Mouse (Mus musculus) forebrain, embryonic 13.5 days (tissue): ENCODE results near the gene A530084C06Rik. TPM values are rescaled to one million over a fixed set of nuclear protein-coding genes. Genes with fewer than 3 reads are reported as not detected.

Experiments
- ATAC-seq: fragments of 200-750 bp; cut with Nextera tagmentation; 2 replicates; pipeline ENCODE4 v1.8.0; 2017
- H3K27ac ChIP-seq: fragments of 300-500 bp; sonication (generic); 2 replicates; pipeline ENCODE4 v1.5.1; 2015; ENCODE audit warnings: inconsistent platforms, mild to moderate bottlenecking, moderate library complexity
- H3K27me3 ChIP-seq: fragments of 300-500 bp; sonication (generic); 2 replicates; pipeline ENCODE4 v1.6.1; 2015; ENCODE audit warnings: mild to moderate bottlenecking, inconsistent platforms
- H3K36me3 ChIP-seq: fragments of 300-500 bp; sonication (generic); 2 replicates; pipeline ENCODE4 v1.6.1; 2015; ENCODE audit warnings: mild to moderate bottlenecking, inconsistent platforms; ENCODE audit not compliant: poor library complexity, severe bottlenecking
- H3K4me1 ChIP-seq: fragments of 300-500 bp; sonication (generic); 2 replicates; pipeline ENCODE4 v1.6.1; 2015; ENCODE audit warnings: inconsistent platforms
- H3K4me2 ChIP-seq: fragments of 300-500 bp; sonication (generic); 2 replicates; pipeline ENCODE4 v1.6.1; 2015; ENCODE audit warnings: inconsistent platforms, mild to moderate bottlenecking, moderate library complexity
- H3K4me3 ChIP-seq: fragments of 300-500 bp; sonication (generic); 2 replicates; pipeline ENCODE4 v1.5.1; 2015; ENCODE audit warnings: mild to moderate bottlenecking, inconsistent platforms
- H3K9ac ChIP-seq: fragments of 300-500 bp; sonication (generic); 2 replicates; pipeline ENCODE4 v1.6.1; 2015; ENCODE audit warnings: mild to moderate bottlenecking, inconsistent platforms
- H3K9me3 ChIP-seq: fragments of 300-500 bp; sonication (generic); replicated peaks from 2 replicates; pipeline ENCODE4 v1.6.1; 2016; ENCODE audit warnings: inconsistent platforms
- WGBS: fragments of 180-500 bp; shearing (Covaris S2); methylation state at CpG from one replicate; pipeline ENCODE4 v1.1.7; 2015; 5-methylcytosine and 5-hydroxymethylcytosine counted together
- polyA plus RNA-seq: library from polyadenylated mRNA; unstranded; fragments of >200 nt; fragmentation: Nextera tagmentation; extraction: Ambion mirVana; gene quantifications from 2 replicates; pipeline ENCODE4 v1.2.1, GENCODE M21; 2015

Gene A530084C06Rik
- polyA plus RNA-seq, 1 experiment from 2014 or later, result not detected

DNA sequence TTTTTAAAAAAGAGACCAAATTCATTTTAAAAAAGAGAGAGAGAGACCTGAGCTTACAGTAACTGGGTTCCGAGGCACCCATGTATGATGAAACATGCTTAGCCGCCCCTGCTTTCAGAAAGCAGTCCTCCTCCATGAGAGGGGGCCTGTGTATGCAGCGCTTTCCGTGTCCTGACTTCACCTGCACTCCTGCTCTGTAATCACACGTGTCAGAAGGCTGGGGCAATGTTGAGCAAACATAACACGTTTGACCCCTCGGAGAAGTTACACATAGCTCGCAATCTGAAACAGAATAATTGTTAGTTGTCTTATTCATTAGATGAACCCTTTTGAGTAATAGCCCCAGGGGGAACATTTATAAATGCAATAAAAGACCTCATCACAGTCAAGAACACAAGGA, 8.0 kb upstream of the A530084C06Rik start:
- Histone ChIP-seq H3K27me3 (peaks cover 31% of the 10 kb centered on the region), H3K27ac (no peak overlapping the region), H3K4me1 (no peaks in the 10 kb centered on the region), H3K36me3 (no peaks in the 10 kb centered on the region), H3K4me3 (no peak overlapping the region), H3K9me3 (no peaks in the 10 kb centered on the region), H3K9ac (no peak overlapping the region), H3K4me2 (no peak overlapping the region)
- ATAC-seq, result no peak
- WGBS, result 86% methylated on average over 8 of the region's 8 CpGs

DNA sequence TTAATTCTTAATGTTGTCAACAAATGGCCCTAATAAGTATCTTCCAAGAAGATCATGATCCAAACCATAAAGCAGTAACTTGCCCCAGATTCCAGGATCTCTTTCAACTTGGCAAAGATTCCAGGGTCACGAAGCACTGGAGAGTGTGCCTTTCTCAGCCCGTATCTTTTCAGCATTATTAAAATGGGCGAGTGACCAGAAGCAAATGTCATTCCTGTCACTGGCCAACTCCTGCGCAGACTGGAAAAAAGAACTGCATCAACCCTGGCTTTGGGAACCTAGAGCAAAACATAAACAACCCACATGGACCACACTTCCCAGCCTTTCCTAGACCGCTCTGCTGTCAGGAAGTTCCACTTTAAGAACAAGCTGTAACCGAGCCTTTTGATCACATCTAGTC, 5.3 kb upstream of the A530084C06Rik start:
- WGBS, result 55% methylated on average over 6 of the region's 6 CpGs
- ATAC-seq, result no peak

DNA sequence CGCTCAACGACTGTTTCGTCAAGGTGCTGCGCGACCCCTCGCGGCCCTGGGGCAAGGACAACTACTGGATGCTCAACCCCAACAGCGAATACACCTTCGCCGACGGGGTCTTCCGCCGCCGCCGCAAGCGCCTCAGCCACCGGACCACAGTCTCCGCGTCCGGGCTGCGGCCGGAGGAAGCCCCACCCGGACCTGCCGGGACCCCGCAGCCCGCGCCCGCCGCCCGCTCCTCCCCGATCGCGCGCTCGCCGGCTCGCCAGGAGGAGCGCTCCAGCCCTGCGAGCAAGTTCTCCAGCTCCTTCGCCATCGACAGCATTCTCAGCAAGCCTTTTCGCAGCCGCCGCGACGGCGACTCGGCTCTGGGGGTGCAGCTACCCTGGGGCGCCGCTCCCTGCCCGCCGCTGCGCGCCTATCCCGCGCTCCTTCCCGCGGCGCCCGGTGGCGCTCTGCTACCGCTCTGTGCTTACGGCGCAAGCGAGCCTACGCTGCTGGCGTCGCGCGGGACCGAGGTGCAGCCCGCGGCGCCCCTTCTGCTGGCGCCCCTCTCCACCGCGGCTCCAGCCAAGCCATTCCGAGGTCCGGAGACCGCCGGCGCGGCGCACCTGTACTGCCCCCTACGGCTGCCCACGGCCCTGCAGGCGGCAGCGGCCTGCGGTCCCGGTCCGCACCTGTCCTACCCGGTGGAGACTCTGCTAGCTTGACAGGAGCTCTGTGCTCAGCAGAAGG, 449 bp upstream of the A530084C06Rik start:
- Histone ChIP-seq H3K4me2 (peak overlapping the region; percentile 84), H3K4me3 (peak overlapping the region; percentile 52), H3K4me1 (peaks cover 28% of the 10 kb centered on the region), H3K27ac (no peak overlapping the region; the same call in 1 of the 2 replicates), H3K27me3 (peaks cover 93% of the 10 kb centered on the region), H3K9ac (peak overlapping the region; percentile 60), H3K36me3 (no peaks in the 10 kb centered on the region), H3K9me3 (no peaks in the 10 kb centered on the region)
- peak; percentile 70 for ATAC-seq
- WGBS, result under 1% methylated on average over 90 of the region's 92 CpGs

More for the DNA sequence above, 5.3 kb upstream of the A530084C06Rik start:
- Histone ChIP-seq H3K27me3 (peaks cover 57% of the 10 kb centered on the region), H3K9me3 (no peaks in the 10 kb centered on the region), H3K9ac (no peak overlapping the region), H3K4me1 (peaks cover 6% of the 10 kb centered on the region), H3K27ac (no peak overlapping the region), H3K4me3 (no peak overlapping the region), H3K36me3 (no peaks in the 10 kb centered on the region), H3K4me2 (no peak overlapping the region)

DNA sequence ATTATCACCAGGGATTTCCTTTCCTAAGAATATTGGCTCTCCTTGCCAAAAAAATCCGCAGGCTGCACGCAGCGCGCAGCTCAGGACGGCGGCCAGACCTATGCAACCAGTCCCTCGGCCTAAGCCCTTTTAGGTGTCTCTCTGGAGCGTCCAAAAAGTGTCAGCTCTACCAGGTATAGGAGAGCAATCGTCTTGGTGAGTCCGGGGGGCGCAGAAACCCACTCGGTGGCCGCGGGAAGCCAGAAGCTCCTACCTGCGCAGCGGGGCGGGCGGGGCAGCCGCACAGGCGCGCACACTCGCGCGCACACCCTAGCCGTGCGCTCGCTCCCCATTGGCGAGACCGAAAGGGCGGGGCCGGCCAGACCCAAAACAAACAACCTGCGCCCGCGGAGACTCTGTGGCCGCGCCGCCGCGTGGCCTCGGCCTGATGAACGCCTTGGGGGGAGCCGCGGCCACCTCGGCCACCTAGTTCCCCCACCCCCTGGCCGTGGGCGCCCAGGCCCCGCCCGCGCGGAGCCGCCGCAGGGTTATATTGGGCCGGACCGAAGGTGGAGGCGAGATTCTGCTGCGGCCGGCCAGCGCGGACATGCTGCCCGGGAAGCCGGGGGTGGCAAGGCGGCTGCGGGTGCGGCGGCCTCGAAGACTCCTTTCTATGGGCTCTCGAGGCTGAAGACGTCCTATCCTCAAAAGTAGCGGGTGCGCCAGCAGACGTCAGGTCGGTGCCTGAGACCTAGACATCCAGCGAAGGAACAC, 1.2 kb downstream of the A530084C06Rik start:
- Histone ChIP-seq H3K27ac (no peak overlapping the region), H3K4me3 (peak overlapping the region; percentile 52), H3K36me3 (no peaks in the 10 kb centered on the region), H3K9me3 (no peaks in the 10 kb centered on the region), H3K4me1 (peaks cover 28% of the 10 kb centered on the region), H3K27me3 (peaks cover 90% of the 10 kb centered on the region), H3K4me2 (peak overlapping the region; percentile 84), H3K9ac (peak overlapping the region; percentile 60)
- under 1% methylated on average over 73 of the region's 73 CpGs for WGBS
- peak; percentile 36 for ATAC-seq

DNA sequence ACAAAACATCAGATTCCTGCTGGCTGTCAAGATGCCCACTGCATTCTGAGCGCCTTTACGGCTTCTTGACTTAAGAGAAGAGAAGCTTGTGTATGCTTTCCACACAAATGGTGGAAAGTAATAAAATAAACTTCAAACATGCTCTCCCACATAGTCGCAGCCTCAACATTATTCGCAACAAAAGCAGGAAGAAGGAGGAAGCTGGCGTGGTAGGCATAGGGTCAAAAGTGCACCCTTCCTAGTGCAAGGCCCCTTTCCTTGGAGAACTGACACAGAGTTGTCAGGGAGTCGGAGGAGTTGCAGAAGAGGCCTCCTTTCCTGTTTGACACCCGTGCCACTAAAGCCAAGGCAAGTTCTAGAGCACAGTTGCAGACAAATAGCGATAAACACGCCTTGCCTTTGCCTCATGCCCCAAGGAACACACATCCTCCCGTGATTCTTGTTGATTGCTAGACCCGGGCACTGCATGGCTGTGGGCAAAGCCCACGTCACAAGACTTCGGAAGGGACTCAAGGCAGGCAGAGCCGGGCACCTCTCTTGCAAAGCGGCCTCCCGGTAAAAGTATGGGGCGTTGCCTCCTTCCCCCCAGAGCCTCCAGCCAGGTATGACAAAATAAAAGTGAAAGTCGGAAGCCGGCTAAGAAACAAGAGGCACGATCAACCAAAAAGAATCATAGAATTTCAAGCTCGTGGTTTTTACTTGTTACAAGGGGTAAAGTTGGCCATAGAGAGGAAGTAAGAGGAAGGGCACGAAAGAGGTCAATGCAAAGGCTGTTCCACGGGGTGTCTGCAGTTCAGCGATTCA, 2.0 kb downstream of the A530084C06Rik start:
- no peaks in the 10 kb centered on the region for H3K36me3 ChIP-seq
- peak overlapping the region; percentile 52 for H3K4me3 ChIP-seq
- H3K27ac ChIP-seq, result no peak overlapping the region
- no peaks in the 10 kb centered on the region for H3K9me3 ChIP-seq
- ATAC-seq, result no peak
- H3K4me2 ChIP-seq, result peak overlapping the region; percentile 84
- WGBS, result 6% methylated on average over 24 of the region's 24 CpGs
- H3K4me1 ChIP-seq, result peaks cover 28% of the 10 kb centered on the region
- H3K9ac ChIP-seq, result no peak overlapping the region
- peaks cover 82% of the 10 kb centered on the region for H3K27me3 ChIP-seq

DNA sequence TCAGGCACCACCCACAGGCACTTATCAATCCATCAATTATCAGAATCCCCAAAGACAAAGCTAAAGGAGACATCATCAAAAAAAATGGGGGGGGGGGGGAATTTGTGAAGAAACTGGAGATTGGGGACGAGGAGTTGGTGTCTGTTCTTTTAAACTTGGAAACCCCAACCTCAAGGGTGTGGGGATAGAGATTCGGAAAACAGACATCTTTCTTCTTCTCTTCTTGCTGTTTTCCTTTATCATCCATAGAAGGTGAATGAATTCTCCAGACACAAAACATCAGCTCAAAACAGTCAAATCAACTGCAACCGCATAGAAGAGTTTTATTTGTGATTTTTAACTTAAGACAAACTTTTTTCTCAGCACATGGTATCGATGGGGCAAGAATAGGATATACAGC, 3.3 kb downstream of the A530084C06Rik start, which contains the start of gene Foxq1:
Foxq1 (plus strand) TSS at position 301 of the 400 bp plus-strand sequence.
- no peak within 1 kb of the TSS for H3K4me3 ChIP-seq
- no peak within 1 kb of the TSS for H3K9ac ChIP-seq
- H3K27me3 ChIP-seq, result peaks cover 69% of the 10 kb centered on the region
- 68% methylated on average over 4 of the region's 4 CpGs for WGBS
- no peak within 1 kb of the TSS for H3K27ac ChIP-seq
- H3K36me3 ChIP-seq, result no peaks in the 10 kb centered on the region
- H3K9me3 ChIP-seq, result no peaks in the 10 kb centered on the region
- peaks cover 28% of the 10 kb centered on the region for H3K4me1 ChIP-seq
- no peak for ATAC-seq
- H3K4me2 ChIP-seq, result no peak within 1 kb of the TSS

DNA sequence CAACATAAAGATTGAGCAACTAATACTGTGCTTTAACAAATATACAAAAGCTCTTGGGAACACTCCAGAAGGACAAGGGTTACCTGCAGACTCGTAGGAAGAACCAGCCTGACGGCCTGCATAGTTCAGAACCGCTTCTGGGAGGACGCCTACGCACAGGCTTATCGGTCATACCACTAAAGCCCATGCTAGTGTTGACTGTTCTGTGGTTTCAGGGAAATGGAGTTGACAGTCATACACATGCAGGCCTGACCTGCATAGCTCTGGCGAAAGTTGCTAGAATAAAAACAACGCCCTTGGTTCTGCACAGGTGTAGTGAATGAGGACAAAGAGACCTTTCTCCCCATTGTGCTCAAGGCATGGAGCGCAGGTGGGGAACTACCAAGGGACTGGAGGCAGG, 11.5 kb downstream of the A530084C06Rik start:
- Histone ChIP-seq H3K27ac (no peak overlapping the region), H3K4me2 (no peak overlapping the region), H3K4me3 (no peak overlapping the region), H3K36me3 (no peaks in the 10 kb centered on the region), H3K27me3 (no peaks in the 10 kb centered on the region), H3K4me1 (no peaks in the 10 kb centered on the region), H3K9ac (no peak overlapping the region), H3K9me3 (no peaks in the 10 kb centered on the region)
- WGBS, result 91% methylated on average over 9 of the region's 9 CpGs
- ATAC-seq, result no peak

DNA sequence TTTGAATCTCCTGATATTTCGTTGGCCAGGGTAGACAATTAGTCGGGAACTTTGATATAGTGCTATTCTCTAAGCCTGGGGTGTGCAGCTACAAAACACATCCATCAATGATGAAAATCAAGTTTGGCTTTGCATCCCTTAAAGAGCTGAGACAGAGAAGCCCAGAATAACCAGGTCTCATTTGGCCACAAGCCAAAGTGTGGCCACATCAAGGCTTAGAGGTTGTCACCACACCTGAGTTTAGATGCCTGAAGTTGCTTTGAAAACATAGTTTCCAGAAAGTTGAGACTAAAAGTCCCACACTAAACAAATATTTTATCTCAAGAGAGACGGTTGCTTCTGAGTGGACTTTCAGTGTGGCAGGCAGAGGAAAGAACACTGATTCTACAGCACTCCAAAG, 11.9 kb downstream of the A530084C06Rik start:
- H3K4me2 ChIP-seq, result no peak overlapping the region
- H3K9ac ChIP-seq, result no peak overlapping the region
- H3K27ac ChIP-seq, result no peak overlapping the region
- no peaks in the 10 kb centered on the region for H3K9me3 ChIP-seq
- no peaks in the 10 kb centered on the region for H3K27me3 ChIP-seq
- H3K36me3 ChIP-seq, result no peaks in the 10 kb centered on the region
- no peak for ATAC-seq
- no peak overlapping the region for H3K4me3 ChIP-seq
- H3K4me1 ChIP-seq, result no peaks in the 10 kb centered on the region
- 88% methylated on average over 3 of the region's 3 CpGs for WGBS

DNA sequence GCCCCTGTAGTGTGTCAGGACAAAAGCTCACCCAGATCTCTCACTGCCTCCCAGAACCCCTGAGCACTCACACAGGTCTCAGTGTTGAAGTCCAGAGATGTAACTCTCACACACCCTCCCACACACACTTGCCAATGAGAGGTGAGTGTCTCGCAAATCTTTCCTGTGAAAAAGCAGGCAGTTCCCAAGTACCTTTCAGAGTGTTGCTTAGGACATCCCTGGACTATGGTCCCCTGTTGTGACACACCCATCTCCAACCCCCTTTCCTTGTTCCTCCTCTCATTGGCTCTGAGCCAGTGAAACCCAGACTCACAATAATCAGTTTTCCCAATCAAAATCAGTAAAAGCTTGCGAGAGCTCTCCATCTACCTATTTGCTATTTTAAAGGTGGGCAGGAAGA, 12.3 kb downstream of the A530084C06Rik start:
- H3K27ac ChIP-seq, result no peak overlapping the region
- no peak overlapping the region for H3K4me2 ChIP-seq
- ATAC-seq, result no peak
- no peaks in the 10 kb centered on the region for H3K27me3 ChIP-seq
- no peak overlapping the region for H3K9ac ChIP-seq
- no peaks in the 10 kb centered on the region for H3K4me1 ChIP-seq
- 86% methylated on average over 2 of the region's 2 CpGs for WGBS
- H3K36me3 ChIP-seq, result no peaks in the 10 kb centered on the region
- H3K9me3 ChIP-seq, result no peaks in the 10 kb centered on the region
- H3K4me3 ChIP-seq, result no peak overlapping the region

DNA sequence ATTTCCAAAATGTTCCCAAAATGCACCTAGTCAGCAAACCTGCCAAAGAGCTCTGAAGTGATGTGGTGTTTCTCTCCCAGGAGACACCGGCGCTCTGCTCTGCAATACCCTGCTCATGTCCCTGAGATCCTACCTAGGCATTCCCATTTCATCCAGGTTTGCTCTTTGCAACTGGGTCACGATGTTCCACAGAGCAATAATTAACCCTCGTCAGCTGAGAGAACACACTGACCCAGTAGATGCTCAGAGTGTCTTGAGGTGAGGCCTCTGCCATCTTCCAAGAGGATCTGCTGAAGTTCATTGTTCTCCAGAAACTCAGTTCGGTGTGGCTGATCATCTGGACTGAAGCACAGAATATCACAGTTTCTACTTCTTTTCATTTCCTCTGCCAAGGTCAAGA, 16.1 kb downstream of the A530084C06Rik start:
- Histone ChIP-seq H3K9me3 (no peaks in the 10 kb centered on the region), H3K4me2 (no peak overlapping the region), H3K4me1 (no peaks in the 10 kb centered on the region), H3K27ac (no peak overlapping the region), H3K4me3 (no peak overlapping the region), H3K9ac (no peak overlapping the region), H3K27me3 (no peaks in the 10 kb centered on the region), H3K36me3 (no peaks in the 10 kb centered on the region)
- no peak for ATAC-seq
- WGBS, result 91% methylated on average over 5 of the region's 5 CpGs

DNA sequence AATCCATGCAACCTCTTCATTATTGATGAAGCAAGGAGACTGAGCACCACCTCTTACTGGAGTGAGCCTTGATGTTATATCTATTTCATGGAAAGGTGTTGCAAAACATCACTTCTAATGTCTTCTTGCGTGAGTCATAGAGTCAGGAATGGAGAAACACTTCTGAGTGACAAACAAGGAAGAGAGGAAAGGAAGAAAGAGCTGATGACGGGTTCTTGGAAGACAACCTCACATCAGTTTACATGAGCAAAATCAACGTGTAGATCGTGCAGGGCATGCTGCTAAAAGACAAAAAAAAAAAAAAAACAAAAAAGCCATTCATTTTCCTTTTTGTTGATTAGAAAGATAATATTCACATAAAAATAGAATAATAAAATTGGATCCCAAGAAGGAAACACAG, 24.4 kb downstream of the A530084C06Rik start:
- no peak overlapping the region for H3K9ac ChIP-seq
- no peaks in the 10 kb centered on the region for H3K4me1 ChIP-seq
- no peak overlapping the region for H3K4me2 ChIP-seq
- H3K9me3 ChIP-seq, result no peaks in the 10 kb centered on the region
- 91% methylated on average over 4 of the region's 4 CpGs for WGBS
- H3K27me3 ChIP-seq, result no peaks in the 10 kb centered on the region
- no peak for ATAC-seq
- H3K4me3 ChIP-seq, result no peak overlapping the region
- no peak overlapping the region for H3K27ac ChIP-seq
- no peaks in the 10 kb centered on the region for H3K36me3 ChIP-seq

DNA sequence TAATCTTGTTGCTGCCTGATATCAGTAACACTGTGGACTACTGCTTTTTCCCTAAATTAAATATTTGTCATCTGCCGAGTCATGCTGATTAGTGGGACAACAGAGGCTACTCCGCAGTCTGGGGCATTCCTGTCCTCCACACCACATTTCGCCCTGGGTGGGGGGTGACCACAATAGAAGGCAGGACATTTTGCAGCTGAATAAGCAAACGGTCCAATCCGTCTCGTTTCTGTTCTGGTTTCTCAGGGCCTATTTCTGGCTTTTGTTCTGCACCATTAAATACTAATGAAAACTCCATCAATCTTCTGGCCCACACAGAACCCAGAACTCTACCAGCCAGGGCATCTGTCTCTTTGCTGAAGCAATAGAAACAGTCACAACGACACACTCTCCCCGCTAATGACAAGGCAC, 27.5 kb downstream of the A530084C06Rik start:
- Histone ChIP-seq H3K27ac (no peak overlapping the region), H3K4me1 (no peaks in the 10 kb centered on the region), H3K4me3 (no peak overlapping the region), H3K9me3 (no peaks in the 10 kb centered on the region), H3K9ac (no peak overlapping the region), H3K4me2 (no peak overlapping the region), H3K27me3 (no peaks in the 10 kb centered on the region), H3K36me3 (no peaks in the 10 kb centered on the region)
- 50% methylated on average over 8 of the region's 8 CpGs for WGBS
- ATAC-seq, result no peak
